Mouse (Mus musculus): ENCODE results near the gene Cul7. TPM values are rescaled to one million over a fixed set of nuclear protein-coding genes. Genes with fewer than 3 reads are reported as not detected.

Cul7 gene
- polyA plus RNA-seq, 1 experiment from 2014 or later, result 28.1 TPM

GRCm38 (mm10) chr17:46622269-46622668, 27.9 kb upstream of the Cul7 start:
- H3K36me3 ChIP-seq (replicated peaks; ENCODE audit: control insufficient read depth, insufficient read depth, low read depth, low read length), result no peaks in the 10 kb centered on the region
- H3K27me3 ChIP-seq (ENCODE audit: control insufficient read depth, insufficient read depth, low read length), result no peaks in the 10 kb centered on the region
- WGBS, result 66% methylated on average over 11 of the region's 11 CpGs
- no peak overlapping the region for H3K4me2 ChIP-seq (ENCODE audit: low read depth, low read length)
- no peaks in the 10 kb centered on the region for H3K9me3 ChIP-seq (replicated peaks; ENCODE audit: control insufficient read depth, low read length)
- ATAC-seq (replicated peaks; ENCODE audit: insufficient number of reproducible peaks, low FRiP score, low TSS enrichment, low read depth), result no peak
- no peak overlapping the region for H3K27ac ChIP-seq (replicated peaks; ENCODE audit: low read depth, low read length)
- no peak for DNase-seq (ENCODE audit: low spot score)
- H3K4me3 ChIP-seq (ENCODE audit: low read depth, low read length), result no peak overlapping the region
- no peak overlapping the region for H3K9ac ChIP-seq (replicated peaks; ENCODE audit: low read length)
- peaks cover 22% of the 10 kb centered on the region for H3K4me1 ChIP-seq (ENCODE audit: control insufficient read depth, insufficient read depth, low read length)

- ATAC-seq (replicated peaks; ENCODE audit: insufficient number of reproducible peaks, low FRiP score, low TSS enrichment, low read depth), result no peak
- peaks cover 19% of the 10 kb centered on the region for H3K4me1 ChIP-seq (ENCODE audit: control insufficient read depth, insufficient read depth, low read length)
- DNase-seq (ENCODE audit: low spot score), result no peak
- 27% methylated on average over 10 of the region's 10 CpGs for WGBS
- no peaks in the 10 kb centered on the region for H3K9me3 ChIP-seq (replicated peaks; ENCODE audit: control insufficient read depth, low read length)
- H3K4me2 ChIP-seq (ENCODE audit: low read depth, low read length), result no peak overlapping the region
- no peak overlapping the region for H3K4me3 ChIP-seq (ENCODE audit: low read depth, low read length)
- no peak overlapping the region for H3K27ac ChIP-seq (replicated peaks; ENCODE audit: low read depth, low read length)
- H3K36me3 ChIP-seq (replicated peaks; ENCODE audit: control insufficient read depth, insufficient read depth, low read depth, low read length), result no peaks in the 10 kb centered on the region
- no peaks in the 10 kb centered on the region for H3K27me3 ChIP-seq (ENCODE audit: control insufficient read depth, insufficient read depth, low read length)
- H3K9ac ChIP-seq (replicated peaks; ENCODE audit: low read length), result peak overlapping the region; percentile 14; the same call in 1 of the 2 replicates
Observed at GRCm38 (mm10) chr17:46623819-46624557, 26.1 kb upstream of the Cul7 start.

GRCm38 (mm10) chr17:46624598-46624997, 25.5 kb upstream of the Cul7 start:
- H3K36me3 ChIP-seq (replicated peaks; ENCODE audit: control insufficient read depth, insufficient read depth, low read depth, low read length), result no peaks in the 10 kb centered on the region
- H3K9me3 ChIP-seq (replicated peaks; ENCODE audit: control insufficient read depth, low read length), result no peaks in the 10 kb centered on the region
- no peak for DNase-seq (ENCODE audit: low spot score)
- peak overlapping the region; percentile 10; the same call in 1 of the 2 replicates for H3K9ac ChIP-seq (replicated peaks; ENCODE audit: low read length)
- H3K4me1 ChIP-seq (ENCODE audit: control insufficient read depth, insufficient read depth, low read length), result peaks cover 16% of the 10 kb centered on the region
- no peaks in the 10 kb centered on the region for H3K27me3 ChIP-seq (ENCODE audit: control insufficient read depth, insufficient read depth, low read length)
- ATAC-seq (replicated peaks; ENCODE audit: insufficient number of reproducible peaks, low FRiP score, low TSS enrichment, low read depth), result no peak
- H3K4me2 ChIP-seq (ENCODE audit: low read depth, low read length), result no peak overlapping the region
- H3K4me3 ChIP-seq (ENCODE audit: low read depth, low read length), result no peak overlapping the region
- H3K27ac ChIP-seq (replicated peaks; ENCODE audit: low read depth, low read length), result no peak overlapping the region
- WGBS, result 61% methylated on average over 12 of the region's 12 CpGs

GRCm38 (mm10) chr17:46627409-46627808, 22.7 kb upstream of the Cul7 start:
- H3K9ac ChIP-seq (replicated peaks; ENCODE audit: low read length), result peak overlapping the region; percentile 97
- ATAC-seq (replicated peaks; ENCODE audit: insufficient number of reproducible peaks, low FRiP score, low TSS enrichment, low read depth) (no peak), DNase-seq (ENCODE audit: low spot score) (no peak)
- H3K27me3 ChIP-seq (ENCODE audit: control insufficient read depth, insufficient read depth, low read length), result no peaks in the 10 kb centered on the region
- peak overlapping the region; percentile 76 for H3K4me2 ChIP-seq (ENCODE audit: low read depth, low read length)
- H3K4me1 ChIP-seq (ENCODE audit: control insufficient read depth, insufficient read depth, low read length), result peaks cover 10% of the 10 kb centered on the region; the same call in 1 of the 2 replicates
- no peak overlapping the region for H3K27ac ChIP-seq (replicated peaks; ENCODE audit: low read depth, low read length)
- no peaks in the 10 kb centered on the region; the same call in 1 of the 2 replicates for H3K36me3 ChIP-seq (replicated peaks; ENCODE audit: control insufficient read depth, insufficient read depth, low read depth, low read length)
- no peaks in the 10 kb centered on the region for H3K9me3 ChIP-seq (replicated peaks; ENCODE audit: control insufficient read depth, low read length)
- peak overlapping the region; percentile 97 for H3K4me3 ChIP-seq (ENCODE audit: low read depth, low read length)
- 68% methylated on average over 6 of the region's 6 CpGs for WGBS

- Histone ChIP-seq H3K4me2 (ENCODE audit: low read depth, low read length) (peak overlapping the region; percentile 76), H3K4me3 (ENCODE audit: low read depth, low read length) (peak overlapping the region; percentile 97), H3K36me3 (replicated peaks; ENCODE audit: control insufficient read depth, insufficient read depth, low read depth, low read length) (no peaks in the 10 kb centered on the region; the same call in 1 of the 2 replicates), H3K9me3 (replicated peaks; ENCODE audit: control insufficient read depth, low read length) (no peaks in the 10 kb centered on the region), H3K4me1 (ENCODE audit: control insufficient read depth, insufficient read depth, low read length) (peaks cover 10% of the 10 kb centered on the region; the same call in 1 of the 2 replicates), H3K27ac (replicated peaks; ENCODE audit: low read depth, low read length) (no peak overlapping the region; the same call in 1 of the 2 replicates), H3K9ac (replicated peaks; ENCODE audit: low read length) (peak overlapping the region; percentile 97), H3K27me3 (ENCODE audit: control insufficient read depth, insufficient read depth, low read length) (no peaks in the 10 kb centered on the region)
- WGBS, result 0% methylated on average over 13 of the region's 13 CpGs
- ATAC-seq (replicated peaks; ENCODE audit: insufficient number of reproducible peaks, low FRiP score, low TSS enrichment, low read depth) (no peak), DNase-seq (ENCODE audit: low spot score) (no peak)
Observed at GRCm38 (mm10) chr17:46628471-46628790, 21.7 kb upstream of the Cul7 start.

- peak within 1 kb of the TSS; percentile 97 for H3K9ac ChIP-seq (replicated peaks; ENCODE audit: low read length)
- no peaks in the 10 kb centered on the region for H3K27me3 ChIP-seq (ENCODE audit: control insufficient read depth, insufficient read depth, low read length)
- H3K36me3 ChIP-seq (replicated peaks; ENCODE audit: control insufficient read depth, insufficient read depth, low read depth, low read length), result no peaks in the 10 kb centered on the region; the same call in 1 of the 2 replicates
- peaks cover 8% of the 10 kb centered on the region; the same call in 1 of the 2 replicates for H3K4me1 ChIP-seq (ENCODE audit: control insufficient read depth, insufficient read depth, low read length)
- H3K4me3 ChIP-seq (ENCODE audit: low read depth, low read length), result peak within 1 kb of the TSS; percentile 97
- no peaks in the 10 kb centered on the region for H3K9me3 ChIP-seq (replicated peaks; ENCODE audit: control insufficient read depth, low read length)
- peak within 1 kb of the TSS; percentile 94 for H3K27ac ChIP-seq (replicated peaks; ENCODE audit: low read depth, low read length)
- ATAC-seq (replicated peaks; ENCODE audit: insufficient number of reproducible peaks, low FRiP score, low TSS enrichment, low read depth) (peak; percentile 64), DNase-seq (ENCODE audit: low spot score) (peak; percentile 93)
- WGBS, result under 1% methylated on average over 88 of the region's 90 CpGs
- peak within 1 kb of the TSS; percentile 76 for H3K4me2 ChIP-seq (ENCODE audit: low read depth, low read length)
Observed at GRCm38 (mm10) chr17:46628791-46629684, 21.1 kb upstream of the Cul7 start, which contains the start of gene Ptk7. TSS of gene Ptk7 (minus strand) at chr17:46629504.

- H3K27ac ChIP-seq (replicated peaks; ENCODE audit: low read depth, low read length), result peak overlapping the region; percentile 94
- ATAC-seq (replicated peaks; ENCODE audit: insufficient number of reproducible peaks, low FRiP score, low TSS enrichment, low read depth), result peak; percentile 74
- H3K4me2 ChIP-seq (ENCODE audit: low read depth, low read length), result peak overlapping the region; percentile 76
- H3K27me3 ChIP-seq (ENCODE audit: control insufficient read depth, insufficient read depth, low read length), result no peaks in the 10 kb centered on the region
- 3% methylated on average over 12 of the region's 12 CpGs for WGBS
- no peaks in the 10 kb centered on the region for H3K9me3 ChIP-seq (replicated peaks; ENCODE audit: control insufficient read depth, low read length)
- peak overlapping the region; percentile 97 for H3K4me3 ChIP-seq (ENCODE audit: low read depth, low read length)
- peak; percentile 58 for DNase-seq (ENCODE audit: low spot score)
- peak overlapping the region; percentile 97 for H3K9ac ChIP-seq (replicated peaks; ENCODE audit: low read length)
- H3K36me3 ChIP-seq (replicated peaks; ENCODE audit: control insufficient read depth, insufficient read depth, low read depth, low read length), result no peaks in the 10 kb centered on the region; the same call in 1 of the 2 replicates
- peaks cover 5% of the 10 kb centered on the region; the same call in 1 of the 2 replicates for H3K4me1 ChIP-seq (ENCODE audit: control insufficient read depth, insufficient read depth, low read length)
Observed at GRCm38 (mm10) chr17:46629685-46630441, 20.3 kb upstream of the Cul7 start.
